Mouse (Mus musculus) leukemia stem cell, adult 10-12 weeks (primary cell): ENCODE measurements around the gene Adamtsl1. TPM values are rescaled to one million over a fixed set of nuclear protein-coding genes. Genes with fewer than 3 reads are reported as not detected.

Experiments used
- polyA plus RNA-seq: library from polyadenylated mRNA; stranded (reverse); fragments of >175 nt; gene quantifications from 2 replicates; pipeline ENCODE4 v1.2.3, GENCODE M21; 2012; ENCODE audit warnings: low replicate concordance

Adamtsl1 gene
- 0.08 TPM in 1 of 2 replicates, not detected in the other for polyA plus RNA-seq

GRCm38 (mm10) chr4:85513792-85514191 is at the start of gene Adamtsl1:
Gene Adamtsl1, plus strand, starts transcription at chr4:85514172.

